Mouse (Mus musculus) limb, embryonic 14.5 days (tissue): Measurements from ENCODE around the gene Gm10840. TPM values are rescaled to one million over a fixed set of nuclear protein-coding genes. Genes with fewer than 3 reads are reported as not detected.

Experiments
- ATAC-seq: fragments of 200-750 bp; cut with Nextera tagmentation; 2 replicates; pipeline ENCODE4 v1.8.0; 2017; ENCODE audit warnings: low read depth, moderate number of reproducible peaks, moderate TSS enrichment; ENCODE audit not compliant: low FRiP score
- DNase-seq: peaks from one replicate; pipeline ENCODE4 v3.0.0-alpha.2; 2015; ENCODE audit warnings: low spot score
- H3K27ac ChIP-seq: fragments of 300-500 bp; sonication (generic); replicated peaks from 2 replicates; pipeline ENCODE4 v1.5.1; 2014; ENCODE audit warnings: low read depth, mild to moderate bottlenecking, low read length, moderate library complexity, mixed read lengths
- H3K27me3 ChIP-seq: fragments of 300-500 bp; sonication (generic); 2 replicates; pipeline ENCODE4 v1.6.1; 2014; ENCODE audit warnings: low read length, mixed read lengths; ENCODE audit not compliant: control insufficient read depth, insufficient read depth
- H3K36me3 ChIP-seq: fragments of 300-500 bp; sonication (generic); 2 replicates; pipeline ENCODE4 v1.6.1; 2014; ENCODE audit warnings: mild to moderate bottlenecking, low read length, moderate library complexity, mixed read lengths; ENCODE audit not compliant: control insufficient read depth, insufficient read depth
- H3K4me1 ChIP-seq: fragments of 300-500 bp; sonication (generic); 2 replicates; pipeline ENCODE4 v1.6.1; 2014; ENCODE audit warnings: antibody characterized with exemption, low read length, mixed read lengths; ENCODE audit not compliant: control insufficient read depth, insufficient read depth
- H3K4me2 ChIP-seq: fragments of 300-500 bp; sonication (generic); replicated peaks from 2 replicates; pipeline ENCODE4 v1.6.1; 2014; ENCODE audit warnings: low read depth, mild to moderate bottlenecking, low read length, moderate library complexity; ENCODE audit not compliant: severe bottlenecking
- H3K4me3 ChIP-seq: fragments of 300-500 bp; sonication (generic); replicated peaks from 2 replicates; pipeline ENCODE4 v1.5.1; 2014; ENCODE audit warnings: low read length
- H3K9ac ChIP-seq: fragments of 300-500 bp; sonication (generic); 2 replicates; pipeline ENCODE4 v1.6.1; 2014; ENCODE audit warnings: mild to moderate bottlenecking, low read depth, low read length, moderate library complexity; ENCODE audit not compliant: severe bottlenecking
- H3K9me3 ChIP-seq: fragments of 300-500 bp; sonication (generic); 2 replicates; pipeline ENCODE4 v1.6.1; 2016; ENCODE audit warnings: low read length; ENCODE audit not compliant: control insufficient read depth
- POLR2A ChIP-seq: fragments of 200-500 bp; IDR thresholded peaks from 2 replicates; pipeline ENCODE4 v1.8.0; 2012; ENCODE audit warnings: inconsistent platforms, mild to moderate bottlenecking, moderate library complexity, borderline replicate concordance; ENCODE audit not compliant: insufficient read depth, insufficient read length; ENCODE audit errors: extremely low read depth
- WGBS: fragments of 180-500 bp; shearing (Covaris S2); extraction: QIAGEN DNeasy Blood & Tissue Kit; methylation state at CpG from one replicate; pipeline ENCODE4 v1.1.7; 2014; 5-methylcytosine and 5-hydroxymethylcytosine counted together
- polyA plus RNA-seq, 2 experiments: library from polyadenylated mRNA; depleted of rRNA in 1 of 2; stranded (reverse) in 1 of 2; unstranded in 1 of 2; fragments of >200 nt; fragmentation: Nextera tagmentation in 1 of 2; extraction: Ambion mirVana in 1 of 2; gene quantifications; 2 replicates each; pipeline versions ENCODE4 v1.2.1 to v1.2.3; 2012 to 2014

The Gm10840 gene
- polyA plus RNA-seq, 2 experiments: not detected

- Histone ChIP-seq H3K27ac (no peak overlapping the region), H3K4me2 (no peak overlapping the region), H3K4me1 (no peaks in the 10 kb centered on the region; the same call in 1 of the 2 replicates), H3K27me3 (no peaks in the 10 kb centered on the region), H3K9ac (no peak overlapping the region), H3K36me3 (peaks cover 88% of the 10 kb centered on the region), H3K4me3 (no peak overlapping the region), H3K9me3 (no peaks in the 10 kb centered on the region)
- no peak for ATAC-seq
- DNase-seq: no peak
- WGBS: 93% methylated on average over 3 of the region's 3 CpGs
- no peak for TF ChIP-seq POLR2A
These were observed 9.4 kb upstream of the Gm10840 start for GRCm38 (mm10) chr11:106151219-106151618.

- no peak for TF ChIP-seq POLR2A
- no peak for ATAC-seq
- 81% methylated on average over 8 of the region's 8 CpGs for WGBS
These were observed 8.5 kb upstream of the Gm10840 start for GRCm38 (mm10) chr11:106152132-106152531.

GRCm38 (mm10) chr11:106154091-106154490 lies 6.6 kb upstream of the Gm10840 start:
- peaks cover 10% of the 10 kb centered on the region; the same call in 1 of the 2 replicates for H3K4me1 ChIP-seq
- H3K36me3 ChIP-seq: peaks cover 93% of the 10 kb centered on the region
- no peaks in the 10 kb centered on the region for H3K9me3 ChIP-seq
- H3K4me2 ChIP-seq: no peak overlapping the region
- H3K4me3 ChIP-seq: no peak overlapping the region
- no peak overlapping the region for H3K9ac ChIP-seq
- no peaks in the 10 kb centered on the region for H3K27me3 ChIP-seq
- TF ChIP-seq POLR2A: no peak
- 76% methylated on average over 5 of the region's 5 CpGs for WGBS
- ATAC-seq (no peak), DNase-seq (no peak)
- H3K27ac ChIP-seq: no peak overlapping the region

More at GRCm38 (mm10) chr11:106152132-106152531, 8.5 kb upstream of the Gm10840 start:
- Histone ChIP-seq H3K4me1 (no peaks in the 10 kb centered on the region; the same call in 1 of the 2 replicates), H3K4me2 (no peak overlapping the region), H3K27me3 (no peaks in the 10 kb centered on the region), H3K4me3 (no peak overlapping the region), H3K9ac (no peak overlapping the region), H3K27ac (no peak overlapping the region), H3K9me3 (no peaks in the 10 kb centered on the region), H3K36me3 (peaks cover 92% of the 10 kb centered on the region)
- DNase-seq: no peak

GRCm38 (mm10) chr11:106154770-106155169 lies 5.9 kb upstream of the Gm10840 start:
- Histone ChIP-seq H3K9me3 (no peaks in the 10 kb centered on the region), H3K27me3 (no peaks in the 10 kb centered on the region), H3K27ac (0 out of 2 replicates have a peak overlapping the region, but pooled peaks have one; percentile 48), H3K36me3 (peaks cover 86% of the 10 kb centered on the region), H3K4me2 (no peak overlapping the region), H3K9ac (no peak overlapping the region), H3K4me1 (peaks cover 10% of the 10 kb centered on the region; the same call in 1 of the 2 replicates), H3K4me3 (no peak overlapping the region)
- WGBS: 73% methylated on average over 2 of the region's 2 CpGs
- DNase-seq: no peak
- ATAC-seq: no peak
- no peak for TF ChIP-seq POLR2A

GRCm38 (mm10) chr11:106155761-106156160 lies 4.9 kb upstream of the Gm10840 start:
- WGBS: 40% methylated on average over 3 of the region's 3 CpGs
- Histone ChIP-seq H3K9me3 (no peaks in the 10 kb centered on the region), H3K4me2 (no peak overlapping the region), H3K36me3 (peaks cover 77% of the 10 kb centered on the region), H3K9ac (no peak overlapping the region), H3K4me3 (no peak overlapping the region), H3K27ac (no peak overlapping the region), H3K4me1 (peaks cover 11% of the 10 kb centered on the region; the same call in 1 of the 2 replicates), H3K27me3 (no peaks in the 10 kb centered on the region)
- no peak for DNase-seq
- TF ChIP-seq POLR2A: no peak
- no peak for ATAC-seq
